Mouse (Mus musculus): Measurements from ENCODE around the gene Rgs8. TPM values are rescaled to one million over a fixed set of nuclear protein-coding genes. Genes with fewer than 3 reads are reported as not detected.
A peak's percentile ranks its signal among the peaks of the same experiment; 100 is the strongest.

Rgs8 gene
- polyA plus RNA-seq, 1 experiment from 2014 or later = 0.24 TPM

GRCm38 (mm10) chr1:153660982-153661688 lies 8.3 kb downstream of the Rgs8 start:
- H3K4me1 ChIP-seq (replicated peaks) = peaks cover 17% of the 10 kb centered on the region
- H3K4me3 ChIP-seq = no peak overlapping the region
- H3K27me3 ChIP-seq = peaks cover 23% of the 10 kb centered on the region
- no peak overlapping the region for H3K27ac ChIP-seq
- no peak overlapping the region for H3K4me2 ChIP-seq
- 47% methylated on average over 15 of the region's 15 CpGs for WGBS
- H3K9me3 ChIP-seq (replicated peaks) = no peaks in the 10 kb centered on the region
- no peak for ATAC-seq (replicated peaks; ENCODE audit: insufficient number of reproducible peaks, insufficient read depth, low FRiP score, low read depth)
- no peaks in the 10 kb centered on the region for H3K36me3 ChIP-seq
- no peak overlapping the region for H3K9ac ChIP-seq

DNA sequence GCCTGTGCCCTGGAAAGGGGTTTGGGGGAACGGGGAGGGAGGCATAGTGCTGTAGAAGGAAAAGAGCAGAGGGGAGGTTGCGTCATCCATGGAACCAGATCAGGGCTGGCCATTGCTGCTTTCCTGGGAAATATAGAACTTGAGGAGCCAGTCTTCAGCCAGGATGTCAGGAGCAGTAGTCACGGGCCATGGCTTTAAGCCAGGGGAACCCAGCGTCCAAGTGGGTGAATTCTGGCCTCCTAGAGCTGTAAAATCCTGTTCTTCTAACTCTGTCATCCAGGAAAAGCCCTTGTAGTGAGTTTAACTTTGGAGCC lies 8.8 kb downstream of the Rgs8 start:
- WGBS = 45% methylated on average over 4 of the region's 4 CpGs
- Histone ChIP-seq H3K4me2 (no peak overlapping the region), H3K9ac (no peak overlapping the region), H3K27ac (no peak overlapping the region), H3K4me1 (replicated peaks) (peaks cover 21% of the 10 kb centered on the region), H3K9me3 (replicated peaks) (no peaks in the 10 kb centered on the region), H3K4me3 (no peak overlapping the region), H3K36me3 (no peaks in the 10 kb centered on the region), H3K27me3 (peaks cover 23% of the 10 kb centered on the region)
- no peak for ATAC-seq (replicated peaks; ENCODE audit: insufficient number of reproducible peaks, insufficient read depth, low FRiP score, low read depth)

- Histone ChIP-seq H3K27me3 (peaks cover 24% of the 10 kb centered on the region), H3K27ac (no peak overlapping the region), H3K9me3 (replicated peaks) (no peaks in the 10 kb centered on the region), H3K36me3 (no peaks in the 10 kb centered on the region), H3K9ac (no peak overlapping the region), H3K4me2 (no peak overlapping the region), H3K4me1 (replicated peaks) (peaks cover 21% of the 10 kb centered on the region), H3K4me3 (no peak overlapping the region)
- WGBS = 34% methylated on average over 4 of the region's 4 CpGs
- no peak for ATAC-seq (replicated peaks; ENCODE audit: insufficient number of reproducible peaks, insufficient read depth, low FRiP score, low read depth)
Observed at GRCm38 (mm10) chr1:153662362-153662761, 9.5 kb downstream of the Rgs8 start.

DNA sequence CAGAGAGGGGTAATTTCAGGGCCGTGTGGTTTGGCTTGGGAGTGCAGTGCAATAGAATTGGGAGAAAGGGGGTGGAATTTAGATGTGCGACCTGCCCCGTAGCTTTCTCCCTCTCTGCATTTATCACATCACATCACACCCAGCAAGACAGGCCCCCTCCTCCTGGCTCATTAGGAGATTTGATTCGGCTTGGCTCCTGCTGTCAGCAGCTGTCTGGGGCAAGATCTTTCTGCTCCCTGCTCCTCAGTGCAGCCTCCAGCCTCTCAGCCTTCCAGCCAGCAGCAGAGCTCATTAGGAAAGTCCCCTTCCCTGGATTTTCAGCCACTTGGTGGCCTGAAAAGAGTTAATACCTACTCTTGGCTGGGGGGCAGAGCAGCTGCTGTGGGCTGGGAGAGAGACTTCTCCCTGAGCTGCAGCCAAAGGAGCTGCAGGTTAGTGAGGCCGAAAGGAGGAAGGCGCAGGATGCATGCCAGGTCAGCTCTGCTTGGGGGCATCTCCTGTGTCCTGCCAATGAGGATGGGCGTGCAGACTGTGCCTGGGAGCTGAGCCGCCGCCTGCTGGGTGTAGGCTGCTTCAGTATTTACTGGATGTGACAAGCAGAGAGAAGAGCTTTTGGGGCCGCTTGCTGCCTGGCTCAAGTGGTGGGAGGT lies 12.4 kb downstream of the Rgs8 start:
- 0 out of 2 replicates have a peak overlapping the region, but pooled peaks have one; percentile 8 for H3K4me2 ChIP-seq
- 0 out of 2 replicates have a peak, but pooled peaks have one; percentile 28 for ATAC-seq (replicated peaks; ENCODE audit: insufficient number of reproducible peaks, insufficient read depth, low FRiP score, low read depth)
- H3K4me1 ChIP-seq (replicated peaks) = peaks cover 35% of the 10 kb centered on the region

DNA sequence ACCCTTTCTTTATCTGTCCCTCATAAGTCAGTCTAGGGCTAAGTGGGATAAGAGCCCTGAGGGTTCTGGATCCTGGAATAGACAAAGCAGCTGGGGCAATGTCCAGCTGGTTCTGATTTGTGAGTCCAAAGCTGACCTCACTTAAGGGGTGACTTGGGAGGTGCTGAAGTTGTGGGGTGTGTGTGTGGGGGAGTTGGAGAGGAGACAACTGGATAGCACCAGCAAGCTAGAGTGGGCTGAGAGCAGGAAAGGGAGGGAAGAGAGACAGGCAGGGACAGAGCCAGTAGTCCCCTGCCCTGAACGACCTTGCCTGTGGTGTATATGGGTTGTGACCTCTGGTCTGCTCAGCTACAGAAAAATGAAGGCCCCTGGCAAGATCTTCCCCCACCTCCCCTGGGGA lies 13.4 kb downstream of the Rgs8 start:
- Histone ChIP-seq H3K4me1 (replicated peaks) (peaks cover 39% of the 10 kb centered on the region), H3K4me2 (no peak overlapping the region), H3K9ac (no peak overlapping the region), H3K4me3 (no peak overlapping the region), H3K27me3 (peaks cover 26% of the 10 kb centered on the region), H3K36me3 (no peaks in the 10 kb centered on the region), H3K9me3 (replicated peaks) (no peaks in the 10 kb centered on the region), H3K27ac (no peak overlapping the region)
- ATAC-seq (replicated peaks; ENCODE audit: insufficient number of reproducible peaks, insufficient read depth, low FRiP score, low read depth) = no peak
- 17% methylated on average over 1 of the region's 1 CpGs for WGBS

More for the DNA sequence above, 12.4 kb downstream of the Rgs8 start:
- Histone ChIP-seq H3K27ac (no peak overlapping the region), H3K36me3 (no peaks in the 10 kb centered on the region), H3K9me3 (replicated peaks) (no peaks in the 10 kb centered on the region), H3K27me3 (peaks cover 23% of the 10 kb centered on the region), H3K4me3 (no peak overlapping the region), H3K9ac (no peak overlapping the region)
- 18% methylated on average over 10 of the region's 10 CpGs for WGBS

- H3K9ac ChIP-seq = no peak overlapping the region
- peaks cover 35% of the 10 kb centered on the region for H3K4me1 ChIP-seq (replicated peaks)
- peaks cover 30% of the 10 kb centered on the region for H3K27me3 ChIP-seq
- no peaks in the 10 kb centered on the region for H3K36me3 ChIP-seq
- H3K27ac ChIP-seq = no peak overlapping the region
- no peak overlapping the region for H3K4me2 ChIP-seq
- H3K4me3 ChIP-seq = no peak overlapping the region
- ATAC-seq (replicated peaks; ENCODE audit: insufficient number of reproducible peaks, insufficient read depth, low FRiP score, low read depth) = no peak
- no peaks in the 10 kb centered on the region for H3K9me3 ChIP-seq (replicated peaks)
- WGBS = 68% methylated on average over 4 of the region's 4 CpGs
Observed at GRCm38 (mm10) chr1:153667244-153667727, 14.5 kb downstream of the Rgs8 start.

DNA sequence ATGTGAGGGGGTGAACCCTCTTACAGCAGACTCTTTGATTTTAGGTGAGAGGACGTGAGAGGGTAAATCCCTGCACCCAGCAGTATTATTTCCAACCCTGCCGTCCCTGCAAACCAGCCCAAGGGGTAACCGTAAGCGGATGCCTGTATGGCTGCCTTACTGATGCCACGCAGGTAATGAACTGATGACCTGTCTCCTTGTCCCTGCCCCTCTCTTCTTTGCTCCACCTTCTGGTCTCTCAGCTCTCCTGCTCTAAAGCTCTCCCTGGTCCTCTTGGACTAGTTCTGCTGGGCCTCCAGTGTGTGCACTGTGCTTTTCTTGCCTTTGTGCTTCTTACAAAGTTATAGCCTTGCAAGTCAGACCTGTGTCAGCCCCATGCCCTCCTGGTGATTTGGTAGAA lies 15.0 kb downstream of the Rgs8 start:
- no peak overlapping the region for H3K4me3 ChIP-seq
- WGBS = 81% methylated on average over 5 of the region's 5 CpGs
- H3K4me1 ChIP-seq (replicated peaks) = peaks cover 35% of the 10 kb centered on the region
- no peak overlapping the region for H3K27ac ChIP-seq
- no peak overlapping the region for H3K9ac ChIP-seq
- no peaks in the 10 kb centered on the region for H3K9me3 ChIP-seq (replicated peaks)
- no peak overlapping the region for H3K4me2 ChIP-seq
- H3K36me3 ChIP-seq = no peaks in the 10 kb centered on the region
- H3K27me3 ChIP-seq = peaks cover 30% of the 10 kb centered on the region
- no peak for ATAC-seq (replicated peaks; ENCODE audit: insufficient number of reproducible peaks, insufficient read depth, low FRiP score, low read depth)

DNA sequence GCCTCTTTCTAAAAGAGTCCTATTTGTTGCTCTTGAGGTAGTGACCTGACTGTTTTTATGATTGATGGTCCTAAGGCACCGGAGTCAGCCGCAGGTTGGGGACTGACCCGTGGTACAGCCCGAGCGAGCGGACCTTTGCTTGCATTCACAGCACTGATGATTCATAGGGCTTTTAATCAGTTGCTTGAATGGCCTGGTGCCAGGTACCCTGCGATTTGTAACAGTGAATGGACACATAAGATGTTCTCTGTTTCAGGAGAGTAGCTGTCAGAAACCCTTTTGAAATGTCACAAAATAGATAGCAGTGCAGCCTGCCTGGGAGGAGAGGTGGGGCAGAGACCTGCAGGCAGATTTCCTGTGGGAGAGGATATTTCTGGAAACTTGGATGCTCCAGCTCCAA lies 16.3 kb downstream of the Rgs8 start:
- Histone ChIP-seq H3K4me1 (replicated peaks) (peaks cover 43% of the 10 kb centered on the region), H3K4me2 (no peak overlapping the region), H3K27ac (no peak overlapping the region), H3K4me3 (no peak overlapping the region), H3K9ac (no peak overlapping the region), H3K9me3 (replicated peaks) (no peaks in the 10 kb centered on the region), H3K36me3 (no peaks in the 10 kb centered on the region), H3K27me3 (peaks cover 30% of the 10 kb centered on the region)
- peak; percentile 43; the same call in 1 of the 2 replicates for ATAC-seq (replicated peaks; ENCODE audit: insufficient number of reproducible peaks, insufficient read depth, low FRiP score, low read depth)
- WGBS = 23% methylated on average over 7 of the region's 7 CpGs

GRCm38 (mm10) chr1:153669728-153670127 lies 16.9 kb downstream of the Rgs8 start:
- 54% methylated on average over 3 of the region's 3 CpGs for WGBS
- no peak for ATAC-seq (replicated peaks; ENCODE audit: insufficient number of reproducible peaks, insufficient read depth, low FRiP score, low read depth)
- H3K27ac ChIP-seq = no peak overlapping the region
- H3K27me3 ChIP-seq = peaks cover 27% of the 10 kb centered on the region
- no peaks in the 10 kb centered on the region for H3K9me3 ChIP-seq (replicated peaks)
- no peak overlapping the region for H3K9ac ChIP-seq
- peaks cover 43% of the 10 kb centered on the region for H3K4me1 ChIP-seq (replicated peaks)
- no peak overlapping the region for H3K4me2 ChIP-seq
- H3K36me3 ChIP-seq = no peaks in the 10 kb centered on the region
- H3K4me3 ChIP-seq = no peak overlapping the region

DNA sequence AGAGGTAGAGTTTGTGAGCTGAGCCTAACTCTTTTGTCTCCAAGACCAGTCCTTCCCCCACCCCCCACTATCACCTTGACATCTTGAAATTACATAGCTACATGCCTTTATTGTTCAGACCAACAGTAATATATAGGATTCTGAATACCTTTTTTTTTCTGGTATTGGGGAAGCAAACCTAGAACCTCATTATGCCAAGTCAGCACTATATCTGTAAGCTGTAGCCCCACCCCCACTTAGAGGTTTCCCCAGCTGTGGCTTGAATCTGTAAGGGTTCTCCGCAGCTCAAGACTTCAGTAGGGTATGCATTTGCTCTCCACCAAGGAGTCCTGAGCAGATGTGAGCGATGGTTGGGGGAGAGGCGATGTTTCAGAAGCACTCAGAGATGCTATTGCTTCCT lies 18.5 kb downstream of the Rgs8 start:
- H3K9ac ChIP-seq = no peak overlapping the region
- H3K4me3 ChIP-seq = no peak overlapping the region
- H3K4me2 ChIP-seq = no peak overlapping the region
- H3K4me1 ChIP-seq (replicated peaks) = peaks cover 31% of the 10 kb centered on the region
- 75% methylated on average over 3 of the region's 3 CpGs for WGBS
- peaks cover 19% of the 10 kb centered on the region for H3K27me3 ChIP-seq
- H3K9me3 ChIP-seq (replicated peaks) = no peaks in the 10 kb centered on the region
- no peak overlapping the region for H3K27ac ChIP-seq
- no peaks in the 10 kb centered on the region for H3K36me3 ChIP-seq
- ATAC-seq (replicated peaks; ENCODE audit: insufficient number of reproducible peaks, insufficient read depth, low FRiP score, low read depth) = no peak

- Histone ChIP-seq H3K36me3 (no peaks in the 10 kb centered on the region), H3K4me3 (no peak overlapping the region), H3K9ac (no peak overlapping the region), H3K9me3 (replicated peaks) (no peaks in the 10 kb centered on the region), H3K4me2 (no peak overlapping the region), H3K27me3 (peaks cover 13% of the 10 kb centered on the region), H3K27ac (no peak overlapping the region), H3K4me1 (replicated peaks) (peaks cover 30% of the 10 kb centered on the region)
- ATAC-seq (replicated peaks; ENCODE audit: insufficient number of reproducible peaks, insufficient read depth, low FRiP score, low read depth) = no peak
- 56% methylated on average over 9 of the region's 9 CpGs for WGBS
Observed at GRCm38 (mm10) chr1:153672698-153673097, 19.9 kb downstream of the Rgs8 start.

- no peak overlapping the region for H3K4me3 ChIP-seq
- H3K4me1 ChIP-seq (replicated peaks) = peaks cover 29% of the 10 kb centered on the region
- peaks cover 7% of the 10 kb centered on the region for H3K27me3 ChIP-seq
- H3K27ac ChIP-seq = no peak overlapping the region
- no peaks in the 10 kb centered on the region for H3K9me3 ChIP-seq (replicated peaks)
- no peak overlapping the region for H3K9ac ChIP-seq
- H3K36me3 ChIP-seq = no peaks in the 10 kb centered on the region
- ATAC-seq (replicated peaks; ENCODE audit: insufficient number of reproducible peaks, insufficient read depth, low FRiP score, low read depth) = no peak
- no peak overlapping the region for H3K4me2 ChIP-seq
- WGBS = 63% methylated on average over 12 of the region's 12 CpGs
Observed at GRCm38 (mm10) chr1:153673900-153674299, 21.1 kb downstream of the Rgs8 start.
